Mouse (Mus musculus): ENCODE data around the gene Pitpnm1. TPM values are rescaled to one million over a fixed set of nuclear protein-coding genes. Genes with fewer than 3 reads are reported as not detected.

Pitpnm1 gene
- total and polyA plus RNA-seq, 3 experiments = 15.9 to 43.8 (median 34.7) TPM

DNA sequence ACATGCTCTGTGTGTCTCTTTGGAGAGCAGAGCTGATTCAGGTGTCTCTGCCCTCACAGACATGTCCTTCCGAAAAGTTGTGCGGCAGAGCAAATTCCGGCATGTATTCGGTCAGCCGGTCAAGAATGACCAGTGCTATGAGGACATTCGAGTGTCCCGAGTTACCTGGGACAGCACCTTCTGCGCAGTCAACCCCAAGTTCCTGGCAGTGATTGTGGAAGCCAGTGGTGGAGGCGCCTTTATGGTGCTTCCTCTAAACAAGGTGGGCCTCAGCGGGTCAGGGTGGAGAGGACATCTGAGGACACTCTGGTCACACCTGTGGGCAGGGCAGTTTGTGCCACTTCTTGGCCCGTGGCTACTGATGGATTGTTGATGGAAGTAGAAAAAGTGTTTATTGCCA lies 49.5 kb downstream of the Pitpnm1 start:
- peaks cover 30 to 47% of the 10 kb centered on the region in 2 experiments for H3K36me3 ChIP-seq (replicated peaks in 1 of 2; ENCODE audit: control insufficient read depth in 1 of 2, insufficient read depth in 1 of 2, low read length in 1 of 2)
- H3K4me1 ChIP-seq (ENCODE audit: control insufficient read depth in 1 of 2, insufficient read depth in 2 of 2) = peaks cover 43 to 75% of the 10 kb centered on the region in 2 experiments
- H3K4me2 ChIP-seq (ENCODE audit: insufficient read depth, low read depth, poor library complexity, severe bottlenecking) = peak overlapping the region; percentile 93
- in situ Hi-C loops (cut with MboI; ENCODE audit: low pct_ligation_motif_present, low pct_unique_long_range_greater_than_20kb, low sequenced_read_pairs) (no loop called here), dilution Hi-C loops (cut with MboI; ENCODE audit: extremely low pct_ligation_motif_present, extremely low pct_unique_long_range_greater_than_20kb, low sequenced_read_pairs) (no loop called here)
- peaks cover 5% of the 10 kb centered on the region for H3K9me3 ChIP-seq (replicated peaks; ENCODE audit: low read length)
- TF ChIP-seq RAD21 (IDR thresholded peaks at IDR 0.05; ENCODE audit: low read depth, low read length) (no peak), JUND (conservative IDR thresholded peaks at IDR 0.05; ENCODE audit: low read depth, low read length) (no peak), ZC3H11A (IDR thresholded peaks at IDR 0.05; ENCODE audit: low read depth, low read length) (no peak), JUN (IDR thresholded peaks at IDR 0.05; ENCODE audit: insufficient read depth, low read depth, low read length) (no peak), ELF1 (IDR thresholded peaks at IDR 0.05; ENCODE audit: low read depth, low read length) (0 out of 2 replicates have a peak, but pooled peaks have one; percentile 7), SIN3A (IDR thresholded peaks at IDR 0.05; ENCODE audit: low read length) (peak; percentile 33; the same call in 1 of the 2 replicates), POLR2AphosphoS2 (IDR thresholded peaks at IDR 0.05; ENCODE audit: low read depth, low read length) (0 out of 2 replicates have a peak, but pooled peaks have one; percentile 20), PAX5 (IDR thresholded peaks at IDR 0.05; ENCODE audit: low read length) (no peak), MXI1 (IDR thresholded peaks at IDR 0.05; ENCODE audit: low read depth, low read length) (peak; percentile 44; the same call in 1 of the 2 replicates)
- peak overlapping the region; percentile 84 for H3K27ac ChIP-seq (ENCODE audit: insufficient read depth, low read depth)
- H3K4me3 ChIP-seq (replicated peaks in 1 of 3; ENCODE audit: low read depth in 2 of 3, low read length in 2 of 3, poor library complexity in 1 of 3) = peak overlapping the region; percentile 52 to 92 (median 77)
- H3K79me2 ChIP-seq (replicated peaks; ENCODE audit: control insufficient read depth, extremely low read depth, insufficient read depth, poor library complexity, severe bottlenecking) = peaks cover 15% of the 10 kb centered on the region
- DNase-seq (ENCODE audit: extremely low read depth) = no peak
- H3K27me3 ChIP-seq (replicated peaks) = no peaks in the 10 kb centered on the region
- H3K9ac ChIP-seq (ENCODE audit: insufficient read depth, low read depth) = peak overlapping the region; percentile 96

- dilution Hi-C loops (cut with MboI; ENCODE audit: extremely low pct_ligation_motif_present, extremely low pct_unique_long_range_greater_than_20kb, low sequenced_read_pairs) = no loop called here
- peak overlapping the region; percentile 96 for H3K9ac ChIP-seq (ENCODE audit: insufficient read depth, low read depth)
- H3K27ac ChIP-seq (ENCODE audit: insufficient read depth, low read depth) = peak overlapping the region; percentile 84
- in situ Hi-C loops (cut with MboI; ENCODE audit: low pct_ligation_motif_present, low pct_unique_long_range_greater_than_20kb, low sequenced_read_pairs) = no loop called here
- no peak for DNase-seq (ENCODE audit: extremely low read depth)
- H3K9me3 ChIP-seq (replicated peaks; ENCODE audit: low read length) = peaks cover 5% of the 10 kb centered on the region
- H3K4me1 ChIP-seq (ENCODE audit: control insufficient read depth in 1 of 2, insufficient read depth in 2 of 2) = peaks cover 37 to 70% of the 10 kb centered on the region in 2 experiments
- H3K79me2 ChIP-seq (replicated peaks; ENCODE audit: control insufficient read depth, extremely low read depth, insufficient read depth, poor library complexity, severe bottlenecking) = peaks cover 18% of the 10 kb centered on the region
- peak overlapping the region; percentile 52 to 92 (median 77) for H3K4me3 ChIP-seq (replicated peaks in 1 of 3; ENCODE audit: low read depth in 2 of 3, low read length in 2 of 3, poor library complexity in 1 of 3)
- TF ChIP-seq MAFK (IDR thresholded peaks at IDR 0.05; ENCODE audit: insufficient replicate concordance, low read length) (no peak), MAZ (IDR thresholded peaks at IDR 0.05; ENCODE audit: low read depth, low read length) (0 out of 2 replicates have a peak, but pooled peaks have one; percentile 16), ETS1 (conservative IDR thresholded peaks at IDR 0.05; ENCODE audit: low read depth, low read length) (no peak), MYC (IDR thresholded peaks at IDR 0.05; ENCODE audit: low read depth, low read length) (no peak), CHD1 (IDR thresholded peaks at IDR 0.05; ENCODE audit: low read depth, low read length) (0 out of 2 replicates have a peak, but pooled peaks have one; percentile 26), NRF1 (IDR thresholded peaks at IDR 0.05; ENCODE audit: low read depth, low read length) (no peak), ELF1 (IDR thresholded peaks at IDR 0.05; ENCODE audit: low read depth, low read length) (no peak), SIN3A (IDR thresholded peaks at IDR 0.05; ENCODE audit: low read length) (peak; percentile 50; the same call in 1 of the 2 replicates), SMC3 (IDR thresholded peaks at IDR 0.05; ENCODE audit: low read depth, low read length) (no peak), TCF12 (IDR thresholded peaks at IDR 0.05; ENCODE audit: low read depth, low read length) (no peak), PAX5 (IDR thresholded peaks at IDR 0.05; ENCODE audit: low read length) (no peak), NELFE (IDR thresholded peaks at IDR 0.05; ENCODE audit: low read depth, low read length) (no peak), E2F4 (IDR thresholded peaks at IDR 0.05; ENCODE audit: insufficient replicate concordance, low read depth, low read length) (no peak), MXI1 (IDR thresholded peaks at IDR 0.05; ENCODE audit: low read depth, low read length) (0 out of 2 replicates have a peak, but pooled peaks have one; percentile 39)
- peaks cover 30 to 47% of the 10 kb centered on the region in 2 experiments for H3K36me3 ChIP-seq (replicated peaks in 1 of 2; ENCODE audit: control insufficient read depth in 1 of 2, insufficient read depth in 1 of 2, low read length in 1 of 2)
- H3K4me2 ChIP-seq (ENCODE audit: insufficient read depth, low read depth, poor library complexity, severe bottlenecking) = peak overlapping the region; percentile 93
- no peaks in the 10 kb centered on the region for H3K27me3 ChIP-seq (replicated peaks)
Measured at GRCm38 (mm10) chr19:4149764-4150461, 50.1 kb downstream of the Pitpnm1 start.
